Mouse (Mus musculus): Measurements from ENCODE around the gene Rab22a. TPM values are rescaled to one million over a fixed set of nuclear protein-coding genes. Genes with fewer than 3 reads are reported as not detected.

The Rab22a gene
- polyA plus RNA-seq, 1 experiment from 2014 or later, result 33.0 TPM

DNA sequence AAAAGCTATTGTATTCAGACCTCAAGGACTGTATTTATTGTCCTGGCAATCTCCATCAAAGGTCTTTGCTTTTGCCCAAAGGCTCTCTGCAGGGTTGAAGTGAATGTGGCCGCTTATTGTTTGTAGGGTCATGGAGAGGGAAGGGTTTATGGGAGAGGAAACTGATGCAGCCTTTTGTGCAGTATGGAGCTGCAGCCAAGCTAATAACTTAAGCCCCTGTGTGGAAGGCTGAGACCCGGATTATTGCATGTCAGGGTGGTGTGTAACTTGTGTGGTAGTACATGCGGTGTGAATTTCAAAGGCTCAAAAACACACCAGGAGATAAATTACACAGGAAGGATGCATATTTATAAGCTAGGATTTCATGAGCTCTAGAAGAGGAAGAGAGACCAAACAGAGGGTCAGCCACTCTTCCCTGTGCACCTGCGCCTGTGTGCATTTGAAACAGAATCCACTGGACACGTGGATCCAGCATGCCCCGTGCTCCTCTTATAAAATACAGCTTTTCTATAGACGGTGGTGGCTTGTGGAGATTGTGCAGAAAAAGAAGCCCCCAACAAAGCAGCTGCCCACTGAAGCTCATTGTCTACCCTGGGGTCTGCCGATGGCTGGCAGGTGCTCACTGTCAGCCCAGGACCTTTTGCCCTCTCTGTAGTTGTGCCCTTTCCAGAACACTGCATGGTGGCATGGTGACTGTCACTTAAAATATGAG, 96.0 kb downstream of the Rab22a start:
- Histone ChIP-seq H3K9ac (ENCODE audit: low read depth, low read length) (0 out of 2 replicates have a peak overlapping the region, but pooled peaks have one; percentile 18), H3K27me3 (ENCODE audit: insufficient read depth, low read length) (no peaks in the 10 kb centered on the region), H3K4me1 (replicated peaks; ENCODE audit: insufficient read depth, low read length) (0 out of 2 replicates have a peak, but pooled peaks cover 16% of the 10 kb centered on the region), H3K4me2 (ENCODE audit: low read length) (no peak overlapping the region), H3K36me3 (ENCODE audit: insufficient read depth, low read length) (no peaks in the 10 kb centered on the region), H3K27ac (no peak overlapping the region), H3K9me3 (replicated peaks; ENCODE audit: low read length) (no peaks in the 10 kb centered on the region), H3K4me3 (replicated peaks; ENCODE audit: low read depth, low read length) (no peak overlapping the region)
- TF ChIP-seq CTCF (IDR thresholded peaks at IDR 0.05; ENCODE audit: low read depth), result no peak
- 31% methylated on average over 8 of the region's 8 CpGs for WGBS
- DNase-seq (ENCODE audit: low spot score), result no peak
- no peak for ATAC-seq (replicated peaks; ENCODE audit: low FRiP score, low read depth)

Small RNA genes within 50 kb of the gene (microRNA-seq; reads per million reads assigned to microRNA genes)
- gene Mir6340, result not detected

Other genes starting within 250 kb of the Rab22a start
- not detected in 2 replicates for gene 1700021F07Rik, start 137.2 kb upstream of the Rab22a start, polyA plus RNA-seq (2015; fragmentation: Nextera tagmentation; extraction: Ambion mirVana)
- not detected in 2 replicates for gene Ankrd60, start 81.4 kb upstream of the Rab22a start, polyA plus RNA-seq (2015; fragmentation: Nextera tagmentation; extraction: Ambion mirVana)
- gene 1700010B08Rik, start 59.7 kb downstream of the Rab22a start, polyA plus RNA-seq (2015; fragmentation: Nextera tagmentation; extraction: Ambion mirVana), result not detected in 2 replicates
- gene Vapb, start 77.8 kb downstream of the Rab22a start, polyA plus RNA-seq (2015; fragmentation: Nextera tagmentation; extraction: Ambion mirVana), result 12.2 and 16.3 TPM in 2 replicates